Mouse (Mus musculus): ENCODE measurements around the gene Ms4a6b.
"Not testable (repeated sequence)": the region's sequence is repeated elsewhere in the genome, so short reads cannot be mapped to it uniquely, and the experiment has no call there.

The Ms4a6b gene

DNA sequence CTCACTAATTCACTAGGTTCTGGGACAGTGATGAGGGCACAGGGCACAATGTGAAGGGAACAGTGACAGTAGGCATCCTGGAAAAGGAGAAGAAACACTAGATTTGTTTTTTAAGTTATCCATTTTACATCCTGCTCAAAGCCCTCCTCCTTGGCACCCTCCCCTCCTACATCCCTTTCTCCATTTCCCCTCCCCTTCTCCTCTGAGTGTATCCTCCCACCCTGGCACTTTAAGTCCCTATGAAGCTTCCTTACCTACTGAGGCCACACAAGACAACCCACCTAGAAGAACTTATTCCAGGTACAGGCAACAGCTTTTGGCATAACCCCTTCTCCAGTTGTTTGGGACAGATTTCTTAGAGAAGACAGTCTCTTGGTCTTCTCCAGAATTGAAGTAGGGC is at the start of gene Ms4a6b:
TSS of gene Ms4a6b (plus strand) at position 267 of the 400 bp plus-strand sequence.
- in situ Hi-C loops (cut with MboI, MseI), result no loop called here

DNA sequence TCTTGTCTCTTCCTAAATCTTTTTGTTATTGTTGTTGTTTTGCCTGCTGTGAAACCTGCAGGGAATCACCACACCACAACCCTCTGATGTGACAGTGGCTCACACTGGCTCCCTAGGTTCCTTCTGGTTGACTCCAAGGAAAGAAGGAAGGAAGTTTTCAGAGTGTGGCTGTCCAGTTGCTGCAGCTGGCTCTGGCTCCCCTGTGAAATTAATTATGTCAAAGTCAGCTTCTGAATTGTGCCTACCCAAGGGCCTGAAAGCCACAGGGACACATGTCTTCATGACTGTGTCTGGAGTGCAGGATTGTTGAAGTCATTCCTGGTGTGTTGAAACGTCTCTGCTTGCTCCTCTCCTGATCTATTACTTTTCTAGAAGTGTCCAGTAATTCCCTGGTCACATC is 48.0 kb upstream of the Ms4a6b start:
- in situ Hi-C loops (cut with MboI, MseI), result loop anchor here (5.0 kb wide), 1 partner anchor 134 kb away; the partner anchor contains the start of gene Ms4a6d

DNA sequence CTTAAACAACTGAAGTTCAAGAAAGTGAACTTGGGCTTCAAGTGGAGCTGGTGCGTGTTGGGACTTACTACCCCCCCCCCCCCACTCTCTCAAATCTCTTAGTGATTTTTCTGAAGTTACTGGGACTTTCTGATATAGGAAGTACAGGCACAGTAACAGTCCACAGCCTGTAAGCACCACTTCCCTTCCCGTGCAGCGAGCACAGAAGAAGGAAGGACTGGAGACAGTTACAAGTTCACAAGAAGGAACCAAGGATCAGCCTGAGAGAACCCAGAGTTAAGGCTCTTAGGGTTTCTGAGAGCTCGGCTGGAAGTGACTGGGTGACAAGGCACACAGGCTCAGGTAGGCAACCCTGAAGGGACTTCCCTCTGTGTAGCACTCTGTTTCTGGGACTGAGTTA is 47.1 kb upstream of the Ms4a6b start, which contains the start of gene Ms4a6c:
TSS of gene Ms4a6c (plus strand) at position 152 of the 400 bp plus-strand sequence.
- in situ Hi-C loops (cut with MboI, MseI), result loop anchor here (5.0 kb wide), 1 partner anchor 133 kb away; the partner anchor contains the start of gene Ms4a6d

DNA sequence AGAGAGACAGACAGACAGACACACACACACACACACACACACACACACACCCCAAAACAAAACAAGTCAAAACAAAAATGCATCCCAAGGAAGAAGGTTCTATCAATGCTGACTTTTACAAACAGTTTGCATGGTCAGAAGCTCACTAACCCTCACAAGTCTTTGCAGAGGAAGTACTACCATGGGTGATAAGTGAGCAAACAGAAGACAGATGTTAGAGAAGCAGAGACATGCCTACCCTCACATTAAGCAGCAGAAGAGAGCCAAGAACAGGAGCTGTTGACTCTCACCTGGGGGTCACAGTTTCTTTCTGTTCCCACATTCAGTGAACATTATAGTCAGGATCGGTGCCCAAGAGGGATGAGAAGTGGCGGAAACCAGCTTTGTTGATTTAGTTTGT is 36.6 kb upstream of the Ms4a6b start:
- in situ Hi-C loops (cut with MboI, MseI), result loop anchor here (5.0 to 25.0 kb wide), 3 partner anchors 42 to 742 kb away; partner anchors contain the start of gene Cd5

DNA sequence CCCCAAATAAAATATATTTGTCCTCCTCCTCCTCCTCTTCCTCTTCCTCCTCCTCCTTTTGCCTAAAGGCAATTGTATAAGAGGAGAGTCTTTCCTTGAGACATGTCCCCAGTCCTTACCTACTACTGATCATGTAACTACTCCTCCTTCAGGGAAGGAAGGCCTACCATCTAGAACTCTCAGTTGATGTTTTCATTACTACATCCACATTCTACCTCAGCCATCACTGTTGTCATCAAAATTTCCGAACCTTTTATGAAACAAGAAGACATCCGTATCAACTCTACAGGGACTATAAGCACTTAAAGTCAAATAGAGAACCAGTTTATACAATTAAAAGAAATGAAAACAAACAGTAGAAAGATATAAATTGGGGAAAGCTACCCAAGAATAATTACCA is 33.6 kb upstream of the Ms4a6b start:
- in situ Hi-C loops (cut with MboI, MseI), result loop anchor here (5.0 to 25.0 kb wide), 3 partner anchors 45 to 745 kb away; partner anchors contain the start of gene Cd5

DNA sequence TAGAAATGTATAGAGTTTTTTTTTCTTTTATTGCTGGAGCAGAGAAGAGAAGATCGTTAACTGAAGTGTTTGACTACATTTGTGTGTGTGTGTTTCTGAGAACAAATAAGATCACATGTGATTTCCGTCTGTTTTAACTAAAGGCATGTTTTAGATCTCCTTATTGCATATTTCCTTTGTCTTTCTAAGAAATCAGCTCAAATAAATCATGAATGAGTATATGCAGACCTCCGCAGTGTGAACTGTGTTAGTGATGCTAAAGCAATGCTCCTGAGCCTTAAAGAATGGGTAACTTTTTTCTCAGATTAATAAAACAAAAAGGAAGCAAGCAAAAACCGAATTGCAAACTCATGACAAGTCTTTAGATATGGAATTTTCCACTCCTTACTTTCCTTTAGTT is 32.4 kb upstream of the Ms4a6b start:
- in situ Hi-C loops (cut with MboI, MseI), result loop anchor here (5.0 to 25.0 kb wide), 3 partner anchors 47 to 747 kb away; partner anchors contain the start of gene Cd5

DNA sequence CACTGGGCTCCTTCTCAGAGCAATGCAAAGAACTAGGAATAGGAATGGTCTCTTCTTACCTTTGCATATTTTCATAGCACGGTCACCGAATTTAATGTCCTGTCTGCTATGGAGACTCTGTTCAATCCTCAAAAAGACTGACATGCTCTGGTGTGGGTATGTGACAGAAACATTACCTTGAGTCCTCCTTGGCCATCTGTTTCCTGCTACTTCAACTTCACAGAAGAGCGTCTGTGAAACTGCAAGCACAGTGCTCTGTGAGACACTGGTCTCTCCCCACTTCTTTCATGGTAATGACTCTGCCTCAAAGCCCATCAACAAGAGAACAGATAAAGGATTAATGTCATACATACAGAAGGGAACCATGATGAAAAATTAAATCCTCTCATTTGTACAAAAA is 31.9 kb upstream of the Ms4a6b start:
- in situ Hi-C loops (cut with MboI, MseI), result loop anchor here (5.0 to 25.0 kb wide), 3 partner anchors 47 to 747 kb away; partner anchors contain the start of gene Cd5

DNA sequence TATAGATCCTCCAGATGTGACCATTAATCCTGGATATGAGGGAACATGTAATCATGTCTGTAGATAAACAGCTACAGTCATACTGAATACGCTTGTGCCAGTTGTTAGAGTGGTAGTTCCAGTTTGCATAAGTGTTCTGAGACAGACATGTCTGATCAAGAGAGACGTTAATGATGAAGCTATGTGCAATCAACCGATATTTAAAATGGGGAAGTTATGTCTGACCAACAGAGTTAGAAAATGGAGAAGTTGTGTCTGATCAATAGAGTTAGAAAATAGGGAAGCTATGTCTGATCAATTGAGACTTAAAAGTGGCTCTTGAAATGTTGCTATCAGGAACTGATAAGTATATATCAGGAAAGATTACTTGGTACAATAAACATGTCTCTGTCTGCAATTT is 31.0 kb upstream of the Ms4a6b start:
- in situ Hi-C loops (cut with MboI, MseI), result loop anchor here (25.0 kb wide), 2 partner anchors 527 to 748 kb away; partner anchors contain the start of gene Cd5

DNA sequence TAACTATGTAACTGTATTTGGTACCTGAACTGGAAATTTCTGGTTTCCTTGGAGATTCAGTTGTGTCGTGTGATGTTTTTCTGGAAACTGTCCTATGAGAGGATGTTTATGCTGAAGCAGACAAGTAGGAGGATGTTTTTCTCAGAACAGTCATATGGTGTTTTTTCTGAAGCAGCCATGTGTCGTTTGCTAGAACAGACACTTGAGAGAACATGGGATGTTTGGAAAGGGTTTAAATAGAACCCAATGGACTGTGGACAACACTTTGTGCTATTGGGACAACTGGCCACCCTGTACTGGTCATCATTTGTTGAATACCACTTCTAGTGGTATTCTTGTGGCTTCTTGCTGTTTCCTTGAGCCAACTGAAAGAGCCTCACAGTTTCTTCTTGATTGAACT is 30.6 kb upstream of the Ms4a6b start, which contains the start of gene Gm8369:
TSS of gene Gm8369 (plus strand) at position 193 of the 400 bp plus-strand sequence.
- in situ Hi-C loops (cut with MboI, MseI), result loop anchor here (25.0 kb wide), 2 partner anchors 527 to 748 kb away; partner anchors contain the start of gene Cd5

DNA sequence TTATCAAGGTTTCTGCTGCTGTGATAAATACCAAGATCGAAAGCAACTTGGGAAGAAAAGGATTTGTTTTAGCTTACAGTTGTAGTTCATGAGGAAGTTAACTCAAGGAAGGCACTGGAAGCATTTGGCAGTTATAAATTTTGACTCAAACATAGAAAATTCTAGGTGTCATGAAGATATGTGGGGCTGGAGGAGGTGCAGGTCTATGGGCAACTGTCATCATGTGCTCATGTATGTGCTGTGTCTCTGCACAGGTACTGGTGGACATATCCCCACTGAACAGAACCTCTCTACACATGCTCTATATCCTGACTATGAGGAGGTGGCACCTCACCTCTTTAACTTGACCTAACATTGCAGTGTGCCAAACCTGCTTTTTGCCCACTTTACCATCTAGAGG is 29.7 kb upstream of the Ms4a6b start:
- in situ Hi-C loops (cut with MboI, MseI), result loop anchor here (25.0 kb wide), 2 partner anchors 526 to 749 kb away; partner anchors contain the start of gene Cd5

DNA sequence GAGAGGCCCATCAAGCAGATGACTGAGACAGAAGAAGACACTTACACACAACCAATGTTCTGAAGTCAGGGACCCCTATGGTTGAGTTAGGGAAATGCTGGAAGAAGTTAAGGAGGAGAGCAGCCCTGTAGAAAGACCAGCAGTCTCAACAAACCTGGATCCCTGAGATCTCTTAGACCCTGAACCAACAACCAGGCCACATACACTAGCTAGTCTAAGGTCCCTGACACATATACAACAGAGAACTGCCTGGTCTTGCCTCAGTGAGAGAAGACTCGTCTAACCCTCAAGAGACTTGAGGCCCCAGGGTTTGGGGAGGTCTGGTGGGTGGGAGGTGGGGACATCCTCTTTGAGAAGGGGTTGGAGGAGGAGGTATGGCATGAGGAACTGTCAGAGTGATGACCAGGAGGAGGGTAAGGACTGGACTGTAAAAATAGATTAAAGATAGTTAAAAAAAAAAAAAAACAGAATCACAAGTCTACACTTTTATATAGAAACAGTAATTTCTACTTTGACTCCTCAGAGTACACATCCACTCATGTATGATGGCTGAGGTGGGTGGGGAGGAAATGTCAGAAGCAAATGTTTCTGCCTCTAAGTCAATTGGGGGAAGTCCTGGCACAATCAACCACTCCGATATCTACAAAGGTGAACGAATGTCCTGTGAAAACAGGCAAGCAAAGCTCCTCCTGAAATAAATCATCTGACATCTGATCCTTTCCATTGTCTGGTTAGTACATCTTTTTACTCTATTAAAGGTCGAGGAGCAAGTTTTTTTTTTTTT is 24.7 kb upstream of the Ms4a6b start:
- in situ Hi-C loops (cut with MboI, MseI), result loop anchor here (25.0 kb wide), 2 partner anchors 521 to 754 kb away; partner anchors contain the start of gene Cd5

DNA sequence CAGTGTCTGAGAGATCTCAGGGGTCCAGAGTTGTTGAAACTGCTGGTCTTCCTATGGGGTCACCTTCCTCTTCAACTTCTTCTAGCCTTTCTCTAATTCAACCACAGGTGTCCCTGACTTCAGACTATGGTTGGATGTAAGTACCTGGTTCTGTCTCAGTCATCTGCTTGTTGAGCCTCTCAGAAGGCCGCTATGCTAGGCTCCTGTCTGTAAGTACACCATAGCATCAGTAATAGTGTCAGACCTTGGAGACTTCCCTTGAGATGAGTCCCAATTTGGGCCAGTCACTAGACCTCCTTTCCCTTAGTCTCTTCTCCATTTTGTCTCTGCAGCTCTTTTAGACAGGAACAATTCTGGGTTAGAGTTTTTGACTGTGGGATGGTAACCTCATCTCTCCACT is 23.6 kb upstream of the Ms4a6b start:
- in situ Hi-C loops (cut with MboI, MseI), result loop anchor here (25.0 kb wide), 2 partner anchors 520 to 755 kb away; partner anchors contain the start of gene Cd5

DNA sequence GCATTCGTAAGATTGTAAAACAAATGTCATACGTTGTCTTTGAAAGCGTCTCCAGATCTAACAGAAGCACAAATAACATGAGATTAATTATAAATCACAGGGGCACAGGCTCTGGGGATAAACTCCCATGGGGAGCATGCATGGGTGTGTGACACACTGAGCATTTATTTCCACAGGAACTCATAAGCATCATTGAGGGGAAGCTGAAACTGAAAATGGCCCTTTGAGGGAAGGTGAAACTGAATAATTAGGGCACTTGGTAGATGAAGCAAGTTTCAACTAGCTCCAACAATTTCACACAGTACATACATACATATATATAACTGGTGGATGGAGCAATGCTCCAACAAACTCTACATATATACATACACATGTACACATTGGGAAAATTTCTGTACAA is 21.8 kb upstream of the Ms4a6b start:
- in situ Hi-C loops (cut with MboI, MseI), result loop anchor here (25.0 kb wide), 2 partner anchors 518 to 757 kb away; partner anchors contain the start of gene Cd5

DNA sequence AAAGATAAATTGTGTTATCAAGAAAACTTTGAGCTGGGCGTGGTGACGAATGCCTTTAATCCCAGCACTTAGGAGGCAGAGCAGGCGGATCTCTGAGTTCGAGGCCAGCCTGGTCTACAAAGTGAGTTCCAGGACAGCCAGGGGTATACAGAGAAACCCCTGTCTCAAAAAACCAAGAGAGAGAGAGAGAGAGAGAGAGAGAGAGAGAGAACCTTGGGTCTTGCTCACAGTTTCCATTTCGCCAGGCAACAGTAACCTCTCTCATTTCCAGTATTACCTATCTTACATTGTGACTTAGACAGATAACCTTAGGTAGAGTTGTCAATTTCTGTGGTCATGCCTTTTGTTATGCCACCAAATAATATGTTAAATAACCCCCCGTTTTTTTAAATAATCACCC is 20.0 kb upstream of the Ms4a6b start:
- in situ Hi-C loops (cut with MboI, MseI), result loop anchor here (25.0 kb wide), 2 partner anchors 516 to 759 kb away; partner anchors contain the start of gene Cd5

DNA sequence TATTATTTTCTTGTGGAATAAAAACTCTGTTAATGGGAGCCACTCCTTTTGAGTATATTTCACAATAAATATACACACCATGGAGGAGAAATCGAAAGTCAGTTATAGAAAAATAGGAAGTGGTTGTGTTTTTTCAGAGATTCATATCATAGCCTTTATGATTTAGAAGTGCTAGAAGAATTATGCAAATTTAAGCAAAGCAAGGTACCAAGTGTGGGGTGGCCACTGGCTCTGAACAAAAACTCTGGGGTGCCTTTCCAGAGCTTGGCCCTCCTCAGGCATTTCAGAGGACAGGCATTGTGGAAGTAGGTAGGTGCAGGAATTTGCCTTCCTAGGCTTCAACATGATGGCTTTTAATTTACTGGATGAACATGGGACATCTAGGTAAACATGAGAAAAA is 19.0 kb upstream of the Ms4a6b start:
- in situ Hi-C loops (cut with MboI, MseI), result loop anchor here (25.0 kb wide), 2 partner anchors 515 to 760 kb away; partner anchors contain the start of gene Cd5

DNA sequence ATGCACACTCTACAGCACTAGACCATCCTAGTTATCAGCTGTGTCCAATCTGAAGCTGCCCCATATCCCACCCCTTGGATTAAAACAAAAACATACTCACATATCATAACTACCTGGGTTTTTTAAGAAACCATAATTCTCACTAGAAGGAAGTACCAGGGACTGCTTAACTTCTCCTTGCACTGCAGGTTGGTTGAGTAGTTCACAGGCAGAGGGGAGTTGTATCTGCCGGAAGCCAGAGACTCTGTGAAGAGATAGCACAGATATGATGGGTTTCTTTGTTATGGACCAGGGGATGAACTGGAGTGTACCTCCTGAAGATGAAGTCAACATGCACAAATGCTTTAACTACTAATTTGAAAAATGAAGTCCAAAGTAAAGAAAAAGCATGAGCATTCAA is 15.5 kb upstream of the Ms4a6b start:
- in situ Hi-C loops (cut with MboI, MseI), result loop anchor here (10.0 kb wide), 1 partner anchor 136 kb away; no protein-coding TSS in a partner anchor

DNA sequence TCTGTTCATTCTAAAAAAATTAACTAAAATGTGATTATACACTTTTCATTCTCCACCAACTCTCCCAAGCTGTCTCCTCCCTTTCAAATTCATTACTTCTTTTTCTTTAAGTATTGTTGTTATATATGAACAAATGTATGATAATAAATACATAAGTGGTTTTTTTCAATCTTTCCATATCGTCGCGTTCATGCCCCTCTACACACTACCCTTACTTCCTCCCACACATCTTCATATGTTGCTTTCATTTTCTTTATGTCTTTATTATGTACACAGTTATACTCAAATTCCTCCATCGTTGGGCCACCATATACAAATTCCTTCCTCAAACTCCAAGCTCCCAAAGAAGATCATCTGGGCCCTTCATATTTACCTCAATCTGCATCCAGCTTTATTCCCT is 15.0 kb upstream of the Ms4a6b start:
- in situ Hi-C loops (cut with MboI, MseI), result loop anchor here (10.0 kb wide), 1 partner anchor 137 kb away; no protein-coding TSS in a partner anchor

DNA sequence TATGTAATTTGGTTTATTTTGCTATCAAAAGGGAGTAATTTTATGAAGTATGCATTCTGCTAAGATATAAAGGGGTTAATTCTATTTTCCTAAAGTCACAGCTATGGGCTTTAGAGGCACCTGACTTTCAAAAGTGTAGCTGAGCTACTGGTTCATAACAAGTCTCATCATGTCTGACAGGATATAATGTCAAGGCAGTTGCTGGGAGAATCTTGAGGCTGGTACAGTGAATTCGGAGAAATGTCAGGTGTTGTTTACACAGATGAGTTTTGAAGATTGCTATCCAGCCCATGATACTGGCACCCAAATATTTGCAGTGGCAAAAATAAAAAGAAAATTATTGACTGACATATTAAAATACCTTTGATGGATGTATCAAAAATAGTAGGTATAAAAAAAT is 11.5 kb upstream of the Ms4a6b start:
- in situ Hi-C loops (cut with MboI, MseI), result loop anchor here (10.0 kb wide), 1 partner anchor 140 kb away; no protein-coding TSS in a partner anchor

DNA sequence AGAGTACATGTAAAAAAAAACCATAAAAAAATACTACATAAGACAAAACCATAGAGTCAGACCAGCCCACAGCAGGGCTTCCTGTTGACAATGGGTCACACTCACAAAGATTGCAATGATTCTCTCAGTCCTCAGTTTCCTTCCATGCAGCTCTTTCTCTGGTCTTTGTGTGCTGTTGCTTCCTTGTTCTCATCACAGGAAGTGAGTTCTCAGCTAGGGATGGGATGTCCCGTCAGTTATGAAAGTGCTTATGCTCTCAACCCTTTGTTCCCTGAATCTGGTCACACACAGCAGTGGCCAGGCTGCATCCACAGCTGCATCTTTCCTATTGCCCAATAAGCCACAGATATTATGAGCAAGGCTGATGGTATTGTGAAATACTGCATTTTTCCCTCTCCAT is 2.9 kb upstream of the Ms4a6b start:
- in situ Hi-C loops (cut with MboI, MseI), result no loop called here

DNA sequence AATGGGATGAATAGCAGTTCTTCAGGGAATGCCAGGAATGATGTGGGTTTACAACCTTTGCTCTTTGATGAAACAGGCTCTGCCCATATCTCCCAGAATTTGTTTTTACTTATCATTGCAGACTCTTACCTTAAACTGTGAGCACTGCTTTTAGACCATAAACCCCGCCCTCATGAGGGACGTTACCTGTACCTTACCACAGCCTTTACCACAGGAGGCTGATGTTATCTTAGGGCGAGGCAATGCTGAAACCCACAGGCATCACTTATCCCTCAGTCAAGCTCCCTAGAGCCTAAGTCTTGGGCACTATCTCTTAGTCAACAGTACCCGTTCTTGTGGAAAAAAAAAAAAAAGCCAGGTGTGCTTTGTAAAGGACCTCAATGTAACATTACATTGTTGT is 533 bp downstream of the Ms4a6b start:
- in situ Hi-C loops (cut with MboI, MseI), result no loop called here

DNA sequence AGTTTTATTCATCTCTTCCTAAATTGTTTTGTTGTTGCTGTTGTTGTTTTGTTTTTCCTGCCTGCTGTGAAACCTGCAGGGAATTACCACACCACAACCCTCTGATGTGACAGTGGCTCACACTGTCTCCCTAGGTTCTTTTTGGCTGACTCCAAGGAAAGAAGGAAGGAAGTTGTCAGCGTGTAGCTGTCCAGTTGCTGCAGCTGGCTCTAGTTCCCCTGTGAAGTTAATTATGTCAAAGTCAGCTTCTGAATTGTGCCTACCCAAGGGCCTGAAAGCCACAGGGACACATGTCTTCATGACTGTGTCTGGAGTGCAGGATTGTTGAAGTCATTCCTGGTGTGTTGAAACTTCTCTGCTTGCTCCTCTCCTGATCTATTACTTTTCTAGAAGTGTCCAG is 1.1 kb downstream of the Ms4a6b start:
- in situ Hi-C loops (cut with MboI, MseI), result not testable (repeated sequence)

DNA sequence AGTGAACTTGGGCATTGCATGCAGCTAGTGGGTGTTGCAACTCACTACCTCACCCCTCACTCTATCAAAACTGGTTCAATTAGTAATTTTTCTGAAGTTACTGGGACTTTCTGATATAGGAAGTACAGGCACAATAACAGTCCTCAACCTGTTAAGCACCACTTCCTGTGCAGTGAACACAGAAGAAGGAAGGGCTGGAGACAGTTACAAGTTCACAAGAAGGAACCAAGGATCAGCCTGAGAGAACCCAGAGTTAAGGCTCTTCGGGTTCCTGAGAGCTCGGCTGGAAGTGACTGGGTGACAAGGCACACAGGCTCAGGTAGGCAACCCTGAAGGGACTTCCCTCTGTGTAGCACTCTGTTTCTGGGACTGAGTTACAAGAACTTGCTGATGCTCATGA is 2.0 kb downstream of the Ms4a6b start:
- in situ Hi-C loops (cut with MboI, MseI), result not testable (repeated sequence)

Measured in regulatory T cell (primary cell).